Mouse (Mus musculus) heart, postnatal 0 days (tissue): ENCODE data around the gene Asic2.

ENCODE experiments used
- CTCF ChIP-seq: IDR thresholded peaks from 2 replicates; pipeline ENCODE4 v1.5.1; 2016; ENCODE audit warnings: antibody characterized with exemption, control low read depth, low read depth
- EP300 ChIP-seq: IDR thresholded peaks from 2 replicates; pipeline ENCODE4 v1.6.1; 2016; ENCODE audit warnings: antibody characterized with exemption, low read depth

- TF ChIP-seq CTCF (no peak), EP300 (no peak)
Measured at GRCm38 (mm10) chr11:81909397-81909894, 58.8 kb downstream of the Asic2 start.
